Mouse (Mus musculus): ENCODE data around the gene Draxin. TPM values are rescaled to one million over a fixed set of nuclear protein-coding genes. Genes with fewer than 3 reads are reported as not detected.
"Not testable (repeated sequence)": the region's sequence is repeated elsewhere in the genome, so short reads cannot be mapped to it uniquely, and the experiment has no call there.

Draxin gene
- total and polyA plus RNA-seq, 3 experiments = 0.16 TPM; not detected in 2

DNA sequence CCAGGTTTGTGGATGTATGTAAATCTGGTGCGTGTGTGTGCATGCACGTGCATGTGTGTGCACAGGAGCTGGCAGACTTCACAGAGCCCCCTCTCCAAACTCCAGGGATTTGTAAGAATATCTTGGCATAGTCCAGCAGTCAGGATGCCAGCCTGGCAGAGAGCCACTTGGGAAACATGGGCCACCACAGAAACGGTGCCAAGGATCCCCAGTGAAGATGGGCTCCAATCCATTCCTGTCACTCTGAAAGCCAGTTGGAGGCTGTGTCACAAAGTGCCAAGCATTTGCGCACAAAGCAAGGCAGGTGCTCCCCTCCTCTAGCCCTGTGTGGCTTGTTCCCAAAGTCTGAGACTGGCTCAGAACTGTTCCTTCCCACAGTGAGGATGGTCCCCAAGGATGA, 9.1 kb downstream of the Draxin start:
- H3K4me1 ChIP-seq (ENCODE audit: insufficient read depth, low read depth, low read length) = no peaks in the 10 kb centered on the region
- DNase-seq (ENCODE audit: low spot score) = no peak
- no peak overlapping the region for H3K4me3 ChIP-seq (ENCODE audit: low read depth, low read length)
- no peak for TF ChIP-seq GATA2 (IDR thresholded peaks at IDR 0.05; ENCODE audit: borderline replicate concordance, low read depth, low read length)
- TF ChIP-seq GATA1 (IDR thresholded peaks at IDR 0.05; ENCODE audit: borderline replicate concordance, low read length) = no peak
- no peak for TF ChIP-seq CTCF (IDR thresholded peaks at IDR 0.05; ENCODE audit: low read depth, low read length)
- no peak for TF ChIP-seq TAL1 (conservative IDR thresholded peaks at IDR 0.05; ENCODE audit: low read depth, low read length)
- no peak for TF ChIP-seq POLR2AphosphoS5 (IDR thresholded peaks at IDR 0.05; ENCODE audit: insufficient replicate concordance, low read depth, low read length)
- H3K27me3 ChIP-seq (ENCODE audit: insufficient read depth, low read length) = peaks cover 9% of the 10 kb centered on the region; the same call in 1 of the 2 replicates
- ATAC-seq (ENCODE audit: extremely low read depth, insufficient number of reproducible peaks, low FRiP score, poor library complexity, severe bottlenecking) = no peak
- peaks cover 6% of the 10 kb centered on the region for H3K9me3 ChIP-seq (replicated peaks)
- H3K36me3 ChIP-seq (replicated peaks) = no peaks in the 10 kb centered on the region

DNA sequence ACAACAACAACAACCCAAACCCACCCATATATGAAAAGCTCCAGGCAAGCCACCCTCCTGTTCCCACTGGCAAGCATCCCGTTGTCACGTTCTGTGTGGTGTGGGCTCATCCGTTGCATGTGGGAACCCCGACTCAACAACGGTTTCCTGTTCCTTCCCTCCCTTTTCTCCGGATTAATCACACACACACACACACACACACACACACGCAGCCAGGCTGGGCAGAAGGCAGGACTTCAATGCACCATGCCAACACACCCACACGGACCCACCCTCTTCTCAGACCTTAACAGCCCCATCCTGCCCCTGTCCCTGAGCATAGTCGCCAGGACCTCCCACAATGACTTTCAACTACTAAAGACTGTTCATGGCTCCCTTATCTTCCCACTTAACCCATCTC, 9.9 kb downstream of the Draxin start:
- Histone ChIP-seq H3K9me3 (replicated peaks) (peaks cover 6% of the 10 kb centered on the region), H3K36me3 (replicated peaks) (no peaks in the 10 kb centered on the region), H3K4me1 (ENCODE audit: insufficient read depth, low read depth, low read length) (peaks cover 3% of the 10 kb centered on the region), H3K4me3 (ENCODE audit: low read depth, low read length) (no peak overlapping the region), H3K27me3 (ENCODE audit: insufficient read depth, low read length) (peaks cover 9% of the 10 kb centered on the region; the same call in 1 of the 2 replicates)
- DNase-seq (ENCODE audit: low spot score) (no peak), ATAC-seq (ENCODE audit: extremely low read depth, insufficient number of reproducible peaks, low FRiP score, poor library complexity, severe bottlenecking) (no peak)
- no peak for TF ChIP-seq TAL1 (conservative IDR thresholded peaks at IDR 0.05; ENCODE audit: low read depth, low read length)
- no peak for TF ChIP-seq GATA2 (IDR thresholded peaks at IDR 0.05; ENCODE audit: borderline replicate concordance, low read depth, low read length)
- TF ChIP-seq GATA1 (IDR thresholded peaks at IDR 0.05; ENCODE audit: borderline replicate concordance, low read length) = no peak
- no peak for TF ChIP-seq CTCF (IDR thresholded peaks at IDR 0.05; ENCODE audit: low read depth, low read length)
- no peak for TF ChIP-seq POLR2AphosphoS5 (IDR thresholded peaks at IDR 0.05; ENCODE audit: insufficient replicate concordance, low read depth, low read length)

DNA sequence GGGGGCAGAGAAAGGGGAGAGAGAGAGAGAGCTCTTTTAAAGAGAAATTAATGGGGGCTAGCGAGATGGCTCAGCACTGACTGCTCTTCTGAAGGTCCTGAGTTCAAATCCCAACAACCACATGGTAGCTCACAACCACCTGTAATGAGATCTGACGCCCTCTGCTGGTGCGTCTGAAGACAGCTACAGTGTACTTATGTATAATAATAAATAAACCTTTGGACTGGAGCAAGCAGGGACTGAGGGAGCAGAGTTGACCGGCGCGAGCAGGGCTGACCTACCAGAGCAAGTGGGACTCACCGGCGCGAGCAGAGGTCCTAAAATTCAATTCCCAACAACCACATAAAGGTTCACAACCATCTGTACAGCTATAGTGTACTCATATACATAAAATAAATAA, 10.9 kb downstream of the Draxin start:
- DNase-seq (ENCODE audit: low spot score); H3K27me3 ChIP-seq (ENCODE audit: insufficient read depth, low read length): not testable (repeated sequence)

DNA sequence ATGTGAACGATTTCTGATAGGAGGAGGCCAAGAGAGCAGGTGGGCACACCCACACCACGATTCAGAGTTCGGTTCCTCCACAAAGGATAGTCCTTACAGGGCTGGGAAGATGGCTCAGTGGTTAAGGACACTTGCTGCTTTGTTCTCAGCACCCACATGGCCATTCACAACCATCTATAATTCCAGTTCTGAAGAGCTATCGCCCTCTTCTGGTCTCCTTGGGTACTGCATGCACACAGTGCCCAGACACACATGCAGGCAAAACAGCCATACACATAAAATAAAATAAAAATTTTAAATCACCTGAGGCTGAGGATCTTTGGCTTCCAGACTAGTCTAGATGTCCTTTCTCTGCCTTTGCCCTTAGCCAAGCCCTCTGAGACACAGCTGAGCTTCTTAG, 13.1 kb downstream of the Draxin start:
- Histone ChIP-seq H3K4me3 (ENCODE audit: low read depth, low read length) (no peak overlapping the region), H3K9me3 (replicated peaks) (peaks cover 6% of the 10 kb centered on the region), H3K4me1 (ENCODE audit: insufficient read depth, low read depth, low read length) (peaks cover 11% of the 10 kb centered on the region), H3K27me3 (ENCODE audit: insufficient read depth, low read length) (peaks cover 20% of the 10 kb centered on the region), H3K36me3 (replicated peaks) (no peaks in the 10 kb centered on the region)
- TF ChIP-seq GATA2 (IDR thresholded peaks at IDR 0.05; ENCODE audit: borderline replicate concordance, low read depth, low read length) (no peak), CTCF (IDR thresholded peaks at IDR 0.05; ENCODE audit: low read depth, low read length) (peak; percentile 54)
- DNase-seq (ENCODE audit: low spot score) (no peak), ATAC-seq (ENCODE audit: extremely low read depth, insufficient number of reproducible peaks, low FRiP score, poor library complexity, severe bottlenecking) (no peak)

More for the DNA sequence above, 10.9 kb downstream of the Draxin start:
- not testable (repeated sequence) for ATAC-seq (ENCODE audit: extremely low read depth, insufficient number of reproducible peaks, low FRiP score, poor library complexity, severe bottlenecking); H3K36me3 ChIP-seq (replicated peaks); H3K4me3 ChIP-seq (ENCODE audit: low read depth, low read length); H3K9me3 ChIP-seq (replicated peaks)
- H3K4me1 ChIP-seq (ENCODE audit: insufficient read depth, low read depth, low read length) = peaks cover 11% of the 10 kb centered on the region

DNA sequence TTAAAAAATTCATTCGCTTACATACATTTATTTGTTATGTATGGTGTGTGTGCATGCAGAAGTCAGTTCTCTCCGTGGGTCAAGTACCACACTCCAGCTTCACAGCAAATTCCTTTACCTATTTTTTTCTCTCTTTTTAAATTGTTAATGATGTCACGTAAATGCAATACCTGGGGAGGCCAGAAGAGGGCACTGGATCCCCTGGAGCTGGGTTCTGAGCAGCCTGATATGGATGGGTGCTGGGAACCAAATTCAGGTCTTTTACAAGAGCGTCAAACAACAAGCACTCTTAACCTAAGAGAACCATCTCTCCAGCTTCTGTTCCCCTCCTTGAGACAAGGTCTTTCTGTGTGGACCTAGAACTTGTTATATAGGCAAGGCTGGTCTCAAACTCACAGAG, 13.8 kb downstream of the Draxin start:
- no peak overlapping the region for H3K4me3 ChIP-seq (ENCODE audit: low read depth, low read length)
- no peaks in the 10 kb centered on the region for H3K36me3 ChIP-seq (replicated peaks)
- DNase-seq (ENCODE audit: low spot score) (no peak), ATAC-seq (ENCODE audit: extremely low read depth, insufficient number of reproducible peaks, low FRiP score, poor library complexity, severe bottlenecking) (no peak)
- H3K27me3 ChIP-seq (ENCODE audit: insufficient read depth, low read length) = peaks cover 23% of the 10 kb centered on the region
- peaks cover 11% of the 10 kb centered on the region for H3K4me1 ChIP-seq (ENCODE audit: insufficient read depth, low read depth, low read length)
- TF ChIP-seq GATA1 (IDR thresholded peaks at IDR 0.05; ENCODE audit: borderline replicate concordance, low read length) = no peak
- no peak for TF ChIP-seq CTCF (IDR thresholded peaks at IDR 0.05; ENCODE audit: low read depth, low read length)
- H3K9me3 ChIP-seq (replicated peaks) = peaks cover 6% of the 10 kb centered on the region

DNA sequence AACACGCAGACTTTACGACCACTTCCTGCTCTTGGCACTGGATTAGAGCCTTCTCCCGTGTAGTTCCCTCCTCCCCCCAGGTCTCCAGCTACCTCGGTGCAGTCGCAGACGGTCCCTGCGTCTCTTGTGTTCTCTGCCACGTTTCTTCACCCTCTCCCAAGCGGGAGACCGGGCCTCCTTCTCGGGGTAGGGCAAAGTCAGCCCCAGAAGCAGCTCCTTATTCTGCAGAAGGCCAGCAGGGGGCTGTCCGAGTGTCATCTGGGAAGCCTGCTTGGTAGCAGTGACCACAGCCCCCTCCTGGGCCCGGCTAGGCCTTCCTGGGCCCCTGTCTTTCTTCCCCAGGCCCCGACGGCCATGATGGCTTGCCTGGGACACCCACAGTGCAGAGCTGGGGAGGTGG, 15.0 kb downstream of the Draxin start:
- Histone ChIP-seq H3K9me3 (replicated peaks) (peaks cover 6% of the 10 kb centered on the region), H3K36me3 (replicated peaks) (no peaks in the 10 kb centered on the region), H3K4me1 (ENCODE audit: insufficient read depth, low read depth, low read length) (peaks cover 11% of the 10 kb centered on the region), H3K27me3 (ENCODE audit: insufficient read depth, low read length) (peaks cover 23% of the 10 kb centered on the region), H3K4me3 (ENCODE audit: low read depth, low read length) (no peak overlapping the region)
- no peak for TF ChIP-seq GATA1 (IDR thresholded peaks at IDR 0.05; ENCODE audit: borderline replicate concordance, low read length)
- ATAC-seq (ENCODE audit: extremely low read depth, insufficient number of reproducible peaks, low FRiP score, poor library complexity, severe bottlenecking) (no peak), DNase-seq (ENCODE audit: low spot score) (peak; percentile 33)

DNA sequence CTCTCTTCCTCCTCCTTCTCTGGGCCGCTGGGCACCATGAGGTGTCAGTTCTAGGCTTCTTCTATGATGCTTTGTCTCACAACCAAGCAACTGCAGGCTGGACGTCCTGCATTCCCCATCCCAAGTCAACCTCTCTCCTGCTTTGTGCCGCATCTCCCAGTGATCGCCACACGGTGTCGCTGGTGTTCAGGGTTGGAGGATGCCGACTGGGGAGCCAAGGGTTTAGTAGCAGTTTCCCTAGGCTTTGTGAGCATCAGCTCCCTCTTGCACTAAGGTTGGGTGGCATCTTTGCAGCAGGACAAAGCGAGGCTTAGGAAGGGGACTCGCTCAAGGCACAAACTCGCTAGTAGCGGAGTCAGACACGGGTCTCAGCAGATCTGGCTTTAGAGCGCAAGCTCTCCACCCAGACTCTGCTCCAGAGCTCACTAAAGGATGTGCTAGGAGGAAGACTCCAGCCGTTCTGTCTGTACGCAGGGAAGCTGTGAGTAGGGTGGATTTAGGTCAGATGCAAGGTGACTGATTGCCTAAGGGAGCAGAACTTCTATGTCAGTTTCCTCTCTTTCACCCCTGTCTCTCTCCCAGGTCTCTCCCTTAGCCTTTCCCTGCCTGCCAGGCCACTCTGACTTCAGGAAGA, 15.6 kb downstream of the Draxin start:
- DNase-seq (ENCODE audit: low spot score) (peak; percentile 62), ATAC-seq (ENCODE audit: extremely low read depth, insufficient number of reproducible peaks, low FRiP score, poor library complexity, severe bottlenecking) (peak; percentile 75)
- no peak for TF ChIP-seq GATA1 (IDR thresholded peaks at IDR 0.05; ENCODE audit: borderline replicate concordance, low read length)
- TF ChIP-seq TAL1 (conservative IDR thresholded peaks at IDR 0.05; ENCODE audit: low read depth, low read length) = no peak
- TF ChIP-seq CTCF (IDR thresholded peaks at IDR 0.05; ENCODE audit: low read depth, low read length) = peak; percentile 87
- no peak for TF ChIP-seq POLR2AphosphoS5 (IDR thresholded peaks at IDR 0.05; ENCODE audit: insufficient replicate concordance, low read depth, low read length)
- TF ChIP-seq GATA2 (IDR thresholded peaks at IDR 0.05; ENCODE audit: borderline replicate concordance, low read depth, low read length) = no peak
- Histone ChIP-seq H3K4me1 (ENCODE audit: insufficient read depth, low read depth, low read length) (peaks cover 11% of the 10 kb centered on the region), H3K36me3 (replicated peaks) (no peaks in the 10 kb centered on the region), H3K4me3 (ENCODE audit: low read depth, low read length) (no peak overlapping the region), H3K27me3 (ENCODE audit: insufficient read depth, low read length) (peaks cover 26% of the 10 kb centered on the region), H3K9me3 (replicated peaks) (peaks cover 6% of the 10 kb centered on the region)

Data from G1E (cell line).